Mouse (Mus musculus): ENCODE measurements around the gene Pax9.

DNA sequence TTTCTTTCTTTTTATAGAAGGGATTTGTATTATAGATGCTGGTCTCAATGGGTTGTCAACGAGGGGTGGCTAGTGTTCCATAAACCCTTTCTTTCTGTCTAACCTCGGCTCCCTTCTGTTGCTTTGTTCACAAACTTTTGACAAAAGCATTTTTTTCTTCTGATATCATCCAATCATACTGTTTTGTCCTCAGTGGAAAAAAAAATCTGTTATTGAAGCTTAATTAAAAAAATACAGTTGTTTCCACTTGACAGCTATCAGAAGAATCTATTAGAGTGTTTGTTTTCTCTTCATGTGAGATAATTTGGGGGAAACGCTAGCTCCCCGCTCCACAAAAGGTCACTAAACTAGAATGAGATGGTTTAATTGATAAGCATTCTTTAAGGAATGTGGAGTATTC is 36.1 kb downstream of the Pax9 start:
- no peak for TF ChIP-seq CTCF (IDR thresholded peaks at IDR 0.05; ENCODE audit: borderline replicate concordance, extremely low read depth, insufficient read depth, insufficient read length)
- no peak for TF ChIP-seq POLR2A (IDR thresholded peaks at IDR 0.05; ENCODE audit: borderline replicate concordance, extremely low read depth, insufficient read depth, insufficient read length, poor library complexity, severe bottlenecking)

All from brain, embryonic 14.5 days (tissue).